Mouse (Mus musculus) spleen, adult 2 months (tissue): ENCODE data around the gene Gm826.

Experiments used
- CTCF ChIP-seq: fragments of 200-500 bp; IDR thresholded peaks from 2 replicates; pipeline ENCODE4 v1.5.1; 2011; ENCODE audit warnings: mild to moderate bottlenecking, inconsistent platforms; ENCODE audit not compliant: insufficient read depth, insufficient read length, insufficient replicate concordance; ENCODE audit errors: extremely low read depth
- POLR2A ChIP-seq: fragments of 200-500 bp; IDR thresholded peaks from 2 replicates; pipeline ENCODE4 v1.6.1; 2011; ENCODE audit warnings: low read depth, low read length, inconsistent platforms

DNA sequence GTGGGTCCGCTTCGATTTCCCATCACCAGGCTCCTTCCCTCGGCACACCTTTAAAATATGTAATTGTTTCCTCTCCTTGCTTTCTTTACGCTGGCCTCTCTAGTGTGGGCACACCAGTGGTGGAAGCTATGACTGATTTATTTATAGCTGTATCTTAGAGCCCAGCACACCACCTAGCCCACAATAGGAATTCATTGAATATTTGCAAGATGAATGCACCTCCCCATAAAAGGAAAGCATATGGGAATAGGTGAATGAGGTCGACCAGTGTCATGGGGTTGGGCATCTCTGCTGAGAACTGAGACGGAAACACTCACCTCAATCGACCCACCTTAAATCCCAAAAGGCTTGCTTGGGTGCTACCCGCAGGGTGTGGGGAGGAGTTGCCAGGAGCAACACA lies 70.1 kb downstream of the Gm826 start:
- TF ChIP-seq POLR2A, result no peak
- no peak for TF ChIP-seq CTCF
